Mouse (Mus musculus) naive thymus-derived CD4-positive, alpha-beta T cell, adult 5 months (primary cell): Measurements from ENCODE around the gene Hoxb8. TPM values are rescaled to one million over a fixed set of nuclear protein-coding genes. Genes with fewer than 3 reads are reported as not detected.

Experiments
- polyA plus RNA-seq: library from polyadenylated mRNA; unstranded; fragments of 100-300 nt; shearing (Covaris generic); gene quantifications from one replicate; pipeline ENCODE4 v1.2.1, GENCODE M21; 2017

Gene Hoxb8
- polyA plus RNA-seq = not detected

DNA sequence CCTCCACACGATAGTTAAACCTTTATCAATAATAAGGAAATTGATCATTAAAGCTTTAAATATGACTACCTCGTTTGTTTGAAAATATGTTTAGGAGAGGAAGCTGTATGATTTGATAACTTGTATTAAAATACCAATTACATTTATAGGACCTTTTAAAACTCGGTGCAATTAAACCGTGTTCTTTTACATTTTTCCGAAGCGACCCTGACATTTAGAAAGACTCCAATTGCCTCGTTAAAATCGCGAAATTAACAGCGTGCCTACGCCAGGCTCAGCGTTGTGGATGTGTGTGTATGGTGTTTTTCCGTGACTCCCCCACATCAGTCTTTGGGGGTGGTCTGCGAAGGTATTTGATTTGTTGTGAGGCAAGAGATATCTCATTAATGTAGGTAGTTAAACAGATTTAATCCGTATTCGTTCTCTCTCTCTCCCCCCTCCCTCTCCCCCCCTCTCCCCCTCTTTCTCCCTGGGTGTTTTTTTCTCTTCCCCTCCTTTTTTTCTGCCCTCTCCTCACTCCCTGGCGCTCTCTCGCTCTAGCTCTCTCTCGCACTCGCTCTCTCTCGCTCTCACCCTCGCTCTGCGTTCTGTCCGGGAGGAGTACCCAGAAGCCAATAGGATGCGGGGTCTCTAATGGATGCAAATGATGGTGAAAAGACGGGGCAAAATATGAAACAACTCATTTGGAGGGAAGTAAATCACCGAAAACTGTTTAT is at the start of gene Hoxb8:
Hoxb8 (plus strand) TSS at position 51 of the 716 bp plus-strand sequence.

GRCm38 (mm10) chr11:96270996-96271540 is 10.6 kb upstream of the Hoxb8 start, which contains the start of gene Hoxb9:
TSS of gene Hoxb9 (plus strand) at chr11:96271457.

DNA sequence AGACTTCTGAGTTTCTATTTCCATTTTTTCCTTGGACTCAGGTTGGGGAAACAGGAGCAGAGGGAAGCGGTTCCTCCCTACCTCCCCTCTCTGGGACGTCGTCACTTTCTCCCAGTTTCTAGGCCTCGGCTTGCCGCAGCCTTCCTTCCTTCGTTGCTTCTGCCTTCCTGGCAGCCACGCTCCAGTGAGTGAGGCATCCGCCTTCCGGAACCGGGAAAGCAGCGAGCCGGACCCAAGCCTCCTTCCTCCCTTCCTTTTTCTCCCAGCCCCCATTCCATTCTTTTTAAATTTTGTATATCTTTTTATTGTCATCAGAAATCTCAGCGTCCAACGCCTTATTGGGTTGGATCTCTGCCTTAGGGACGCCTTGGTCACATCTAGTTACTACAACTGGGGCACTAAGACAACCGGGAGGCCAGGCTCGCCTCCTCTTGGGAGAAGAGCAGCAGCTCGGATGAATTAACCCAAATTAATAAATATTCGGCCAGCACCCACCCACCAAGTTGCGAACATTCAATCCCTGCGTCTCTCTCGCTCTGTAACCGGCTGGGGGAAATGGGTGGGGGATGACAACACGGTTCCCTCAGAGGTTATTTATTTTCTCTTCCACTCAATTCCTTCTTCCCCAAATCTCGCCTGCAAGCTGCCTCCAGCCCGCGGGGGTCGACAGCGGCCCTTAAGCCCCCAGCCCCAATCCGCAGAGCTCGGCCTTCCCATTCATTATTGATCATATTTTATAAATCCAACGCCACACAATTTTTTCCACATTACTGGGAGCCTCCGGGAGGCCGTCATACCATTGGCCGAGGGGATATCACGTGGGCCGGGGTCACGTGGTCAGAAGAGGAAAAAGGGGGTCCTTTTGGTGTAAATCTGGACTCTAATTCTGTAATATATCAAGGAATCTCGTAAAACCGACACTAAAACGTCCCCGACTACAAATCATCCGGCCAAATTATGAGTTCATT is 4.3 kb downstream of the Hoxb8 start, which contains the start of gene Hoxb7:
Hoxb7 (plus strand) TSS at position 853 of the 968 bp plus-strand sequence.

GRCm38 (mm10) chr11:96291681-96292564 is 10.2 kb downstream of the Hoxb8 start, which contains the start of gene Hoxb6:
TSS of gene Hoxb6 (plus strand) at chr11:96292476.

GRCm38 (mm10) chr11:96303151-96304099 is 21.7 kb downstream of the Hoxb8 start, which contains the start of gene Hoxb5:
TSS of gene Hoxb5 (plus strand) at chr11:96303336.

DNA sequence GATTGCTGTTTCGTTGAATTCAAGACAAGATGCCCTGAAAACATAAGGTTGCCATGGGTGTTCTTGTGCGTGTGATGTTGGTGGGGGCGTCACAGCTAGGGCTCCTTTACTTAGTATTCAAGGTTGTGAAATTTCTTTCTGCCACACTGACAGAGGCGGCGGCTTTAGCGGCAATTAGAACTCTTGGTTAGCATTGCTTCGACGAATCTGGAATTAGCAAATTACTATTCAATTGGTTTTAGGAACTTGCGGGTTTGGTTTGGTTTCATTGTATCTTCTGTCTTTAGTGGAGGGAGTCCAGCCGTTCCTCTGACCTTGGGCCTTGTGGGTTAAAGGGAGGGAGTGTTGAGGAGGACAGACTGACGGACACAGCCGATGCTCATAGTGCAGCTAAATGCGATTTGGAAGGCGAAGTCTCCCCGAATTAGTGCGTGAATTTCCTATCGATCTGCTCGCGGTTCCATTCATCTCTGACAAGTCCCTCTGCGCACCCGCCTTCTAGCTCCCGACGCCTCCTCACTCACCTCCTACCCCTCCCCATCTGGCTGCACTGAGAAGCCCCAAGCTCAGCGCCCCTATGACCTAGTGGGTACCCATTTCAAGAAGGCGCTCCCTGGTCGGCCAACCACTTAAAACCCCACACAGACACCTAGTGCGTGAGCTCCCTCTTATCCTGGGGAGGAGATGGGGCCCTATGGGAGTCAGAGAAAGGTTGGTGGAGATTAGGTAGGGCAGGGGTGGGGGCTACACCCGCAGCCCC is 36.1 kb downstream of the Hoxb8 start, which contains the start of gene Hoxb4:
Hoxb4 (plus strand) TSS at position 660 of the 760 bp plus-strand sequence.

DNA sequence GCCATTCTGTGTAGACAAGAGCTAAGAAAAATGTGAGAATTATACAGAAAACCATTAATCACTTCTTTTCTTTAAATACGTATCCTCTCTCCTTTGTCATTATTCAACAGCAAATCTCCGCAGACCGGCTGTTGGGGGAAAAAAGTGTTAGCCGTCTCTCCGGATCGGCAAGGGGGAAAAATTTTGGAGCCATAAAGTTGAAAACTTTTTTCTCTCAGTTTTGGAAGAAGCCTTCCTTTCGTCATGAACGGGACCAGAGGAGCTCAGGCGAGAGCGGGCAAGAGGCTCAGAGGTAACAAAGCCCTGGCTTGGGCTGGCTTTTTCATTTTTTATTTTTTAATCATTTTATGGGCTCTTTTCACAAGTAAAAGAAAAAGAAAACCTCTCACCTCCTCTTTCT is 41.4 kb downstream of the Hoxb8 start, which contains the start of gene Hoxb3:
Hoxb3 (plus strand) TSS at position 173 of the 400 bp plus-strand sequence.

Other genes with a start within 250 kb of the Hoxb8 start
- gene Snf8, start 247.0 kb upstream of the Hoxb8 start, polyA plus RNA-seq = 54.2 TPM
- 46.6 TPM for gene Ube2z, start 216.5 kb upstream of the Hoxb8 start, polyA plus RNA-seq
- gene Atp5g1, start 206.2 kb upstream of the Hoxb8 start, polyA plus RNA-seq = 247 TPM
- gene Calcoco2, start 169.9 kb upstream of the Hoxb8 start, polyA plus RNA-seq = not detected
- gene Ttll6, start 148.1 kb upstream of the Hoxb8 start, polyA plus RNA-seq = not detected
- not detected for gene Hoxb13, start 87.6 kb upstream of the Hoxb8 start, polyA plus RNA-seq
- not detected for gene Hoxb9, start 10.4 kb upstream of the Hoxb8 start, polyA plus RNA-seq
- not detected for gene Hoxb7, start 4.7 kb downstream of the Hoxb8 start, polyA plus RNA-seq
- not detected for gene Hoxb6, start 10.6 kb downstream of the Hoxb8 start, polyA plus RNA-seq
- gene Hoxb5, start 21.4 kb downstream of the Hoxb8 start, polyA plus RNA-seq = not detected
- gene Hoxb4, start 36.4 kb downstream of the Hoxb8 start, polyA plus RNA-seq = 0.22 TPM
- gene Hoxb3, start 41.4 kb downstream of the Hoxb8 start, polyA plus RNA-seq = not detected
- not detected for gene Hoxb2, start 68.6 kb downstream of the Hoxb8 start, polyA plus RNA-seq
- not detected for gene Hoxb1, start 83.8 kb downstream of the Hoxb8 start, polyA plus RNA-seq
- 742 TPM for gene Skap1, start 182.7 kb downstream of the Hoxb8 start, polyA plus RNA-seq